Mouse (Mus musculus) MEL-GATA-1-ER (cell line): Measurements from ENCODE around the gene Ms4a14.
"Not testable (repeated sequence)": the region's sequence is repeated elsewhere in the genome, so short reads cannot be mapped to it uniquely, and the experiment has no call there.

Source experiments
- DNase-seq: peaks from one replicate; pipeline ENCODE4 v3.0.0-alpha.2; 2012; ENCODE audit warnings: low read depth; ENCODE audit errors: extremely low read depth

Gene Ms4a14

GRCm38 (mm10) chr19:11314354-11314753 lies at the start of gene Ms4a14:
Ms4a14 (minus strand) TSS chr19:11314454.
- DNase-seq = no peak

GRCm38 (mm10) chr19:11362002-11362401 lies 47.7 kb upstream of the Ms4a14 start:
- DNase-seq = no peak

GRCm38 (mm10) chr19:11360106-11360505 lies 45.9 kb upstream of the Ms4a14 start:
- no peak for DNase-seq

GRCm38 (mm10) chr19:11355730-11356129 lies 41.5 kb upstream of the Ms4a14 start:
- DNase-seq = no peak

- no peak for DNase-seq
These were observed 37.6 kb upstream of the Ms4a14 start for GRCm38 (mm10) chr19:11351878-11352277.

GRCm38 (mm10) chr19:11349698-11350481 lies 35.6 kb upstream of the Ms4a14 start:
- no peak for DNase-seq

- DNase-seq = no peak
These were observed 29.7 kb upstream of the Ms4a14 start for GRCm38 (mm10) chr19:11343992-11344391.

- no peak for DNase-seq
These were observed 28.9 kb upstream of the Ms4a14 start for GRCm38 (mm10) chr19:11343147-11343546.

GRCm38 (mm10) chr19:11335932-11336331 lies 21.7 kb upstream of the Ms4a14 start, which contains the start of gene Ms4a7:
Ms4a7 (minus strand) TSS chr19:11336146.
- no peak for DNase-seq

GRCm38 (mm10) chr19:11321123-11321522 lies 6.9 kb upstream of the Ms4a14 start:
- DNase-seq = no peak

GRCm38 (mm10) chr19:11316786-11317185 lies 2.5 kb upstream of the Ms4a14 start:
- DNase-seq = no peak

- no peak for DNase-seq
These were observed 5.4 kb downstream of the Ms4a14 start for GRCm38 (mm10) chr19:11308888-11309287.

- DNase-seq = not testable (repeated sequence)
These were observed 14.7 kb downstream of the Ms4a14 start for GRCm38 (mm10) chr19:11299529-11299928.

- DNase-seq = no peak
These were observed 15.3 kb downstream of the Ms4a14 start for GRCm38 (mm10) chr19:11298939-11299338.

- not testable (repeated sequence) for DNase-seq
These were observed 20.6 kb downstream of the Ms4a14 start for GRCm38 (mm10) chr19:11293616-11294015.

GRCm38 (mm10) chr19:11292990-11293389 lies 21.3 kb downstream of the Ms4a14 start:
- no peak for DNase-seq

- DNase-seq = no peak
These were observed 30.5 kb downstream of the Ms4a14 start, which contains the start of gene Ms4a5 for GRCm38 (mm10) chr19:11283773-11284172. Ms4a5 (minus strand) TSS chr19:11283873.

- no peak for DNase-seq
These were observed 34.0 kb downstream of the Ms4a14 start for GRCm38 (mm10) chr19:11280223-11280622.

- DNase-seq = no peak
These were observed 37.8 kb downstream of the Ms4a14 start for GRCm38 (mm10) chr19:11276431-11276830.

GRCm38 (mm10) chr19:11266956-11267355 lies 47.3 kb downstream of the Ms4a14 start:
- DNase-seq = no peak

GRCm38 (mm10) chr19:11266052-11266845 lies 48.0 kb downstream of the Ms4a14 start, which contains the start of gene Ms4a1:
Ms4a1 (minus strand) TSS chr19:11266241.
- no peak for DNase-seq

GRCm38 (mm10) chr19:11264602-11265185 lies 49.6 kb downstream of the Ms4a14 start:
- DNase-seq = no peak
